Mouse (Mus musculus) neutrophil, adult 5-6 weeks (primary cell): ENCODE measurements around the gene Parpbp. TPM values are rescaled to one million over a fixed set of nuclear protein-coding genes. Genes with fewer than 3 reads are reported as not detected.

Experiments used
- ATAC-seq: fragments of 151-379, 151-347 bp; 2 replicates; pipeline ENCODE4 v1.8.0; 2017; ENCODE audit warnings: mild to moderate bottlenecking, moderate TSS enrichment; ENCODE audit not compliant: insufficient number of reproducible peaks, poor library complexity, low FRiP score, severe bottlenecking; ENCODE audit errors: extremely low read depth
- total RNA-seq: library from RNA; stranded (forward); fragments of 200-1000 nt; gene quantifications from 2 replicates; pipeline ENCODE4 v1.2.3, GENCODE M21; 2017

Gene Parpbp
- total RNA-seq, 1 experiment from 2014 or later = 1.3 TPM

GRCm38 (mm10) chr10:88044297-88044696 is 102.4 kb downstream of the Parpbp start:
- no peak for ATAC-seq

Other genes starting within 250 kb of the Parpbp start
- not detected in 2 replicates for gene Pmch, start 55.9 kb downstream of the Parpbp start, total RNA-seq
- gene Nup37, start 51 bp upstream of the Parpbp start, total RNA-seq = 11.9 and 14.1 TPM in 2 replicates
- 13.7 and 24.8 TPM in 2 replicates for gene Washc3, start 54.2 kb upstream of the Parpbp start, total RNA-seq
- gene Dram1, start 232.1 kb upstream of the Parpbp start, total RNA-seq = 20.1 and 22.1 TPM in 2 replicates
- gene Gnptab, start 232.2 kb upstream of the Parpbp start, total RNA-seq = 34.7 and 35.9 TPM in 2 replicates